Mouse (Mus musculus) neural tube, embryonic 11.5 days (tissue): ENCODE measurements around the gene Lhx3. TPM values are rescaled to one million over a fixed set of nuclear protein-coding genes. Genes with fewer than 3 reads are reported as not detected.

ENCODE experiments used
- polyA plus RNA-seq: library from polyadenylated mRNA; unstranded; fragments of >200 nt; fragmentation: Nextera tagmentation; extraction: Ambion mirVana; gene quantifications from 2 replicates; pipeline ENCODE4 v1.2.1, GENCODE M21; 2014

Lhx3 gene
- polyA plus RNA-seq, 1 experiment from 2014 or later = 25.3 TPM

Other genes with a start within 250 kb of the Lhx3 start
- gene Camsap1, start 225.0 kb downstream of the Lhx3 start, polyA plus RNA-seq = 60.4 and 62.1 TPM in 2 replicates
- 107 and 114 TPM in 2 replicates for gene Ubac1, start 186.5 kb downstream of the Lhx3 start, polyA plus RNA-seq
- 8.2 and 9.8 TPM in 2 replicates for gene Nacc2, start 85.1 kb downstream of the Lhx3 start, polyA plus RNA-seq
- 17.3 and 18.9 TPM in 2 replicates for gene Qsox2, start 29.2 kb upstream of the Lhx3 start, polyA plus RNA-seq
- not detected in 2 replicates for gene Ccdc187, start 86.3 kb upstream of the Lhx3 start, polyA plus RNA-seq
- 58.8 and 65.0 TPM in 2 replicates for gene Gpsm1, start 107.2 kb upstream of the Lhx3 start, polyA plus RNA-seq
- 33.8 and 35.6 TPM in 2 replicates for gene Dnlz, start 143.8 kb upstream of the Lhx3 start, polyA plus RNA-seq
- gene Card9, start 152.6 kb upstream of the Lhx3 start, polyA plus RNA-seq = 0.41 and 1.4 TPM in 2 replicates
- gene Snapc4, start 172.4 kb upstream of the Lhx3 start, polyA plus RNA-seq = 26.5 and 26.9 TPM in 2 replicates
- gene Entr1, start 181.0 kb upstream of the Lhx3 start, polyA plus RNA-seq = 126 and 145 TPM in 2 replicates
- gene Pmpca, start 181.1 kb upstream of the Lhx3 start, polyA plus RNA-seq = 113 and 117 TPM in 2 replicates
- 25.4 and 26.2 TPM in 2 replicates for gene Inpp5e, start 200.9 kb upstream of the Lhx3 start, polyA plus RNA-seq
- gene Sec16a, start 236.9 kb upstream of the Lhx3 start, polyA plus RNA-seq = 40.2 and 40.5 TPM in 2 replicates